Mouse (Mus musculus) midbrain, embryonic 16.5 days (tissue): ENCODE data around the gene Ehbp1. TPM values are rescaled to one million over a fixed set of nuclear protein-coding genes. Genes with fewer than 3 reads are reported as not detected.

Experiments
- ATAC-seq: fragments of 200-750 bp; cut with Nextera tagmentation; 2 replicates; pipeline ENCODE4 v1.8.0; 2017; ENCODE audit warnings: moderate TSS enrichment
- H3K27ac ChIP-seq: fragments of 300-500 bp; sonication (generic); 2 replicates; pipeline ENCODE4 v1.5.1; 2014; ENCODE audit warnings: mild to moderate bottlenecking, low read length, mixed read lengths
- H3K27me3 ChIP-seq: fragments of 300-500 bp; sonication (generic); 2 replicates; pipeline ENCODE4 v1.6.1; 2014; ENCODE audit warnings: low read depth, low read length, mixed read lengths; ENCODE audit not compliant: control insufficient read depth, insufficient read depth
- H3K36me3 ChIP-seq: fragments of 300-500 bp; sonication (generic); 2 replicates; pipeline ENCODE4 v1.6.1; 2014; ENCODE audit warnings: mild to moderate bottlenecking, low read length, moderate library complexity, mixed read lengths; ENCODE audit not compliant: control insufficient read depth, insufficient read depth
- H3K4me1 ChIP-seq: fragments of 300-500 bp; sonication (generic); 2 replicates; pipeline ENCODE4 v1.6.1; 2014; ENCODE audit warnings: mild to moderate bottlenecking, low read length, mixed read lengths; ENCODE audit not compliant: control insufficient read depth, insufficient read depth
- H3K4me2 ChIP-seq: fragments of 300-500 bp; sonication (generic); 2 replicates; pipeline ENCODE4 v1.6.1; 2014; ENCODE audit warnings: mild to moderate bottlenecking, low read length, mixed read lengths
- H3K4me3 ChIP-seq: fragments of 300-500 bp; sonication (generic); 2 replicates; pipeline ENCODE4 v1.5.1; 2014; ENCODE audit warnings: low read depth, mild to moderate bottlenecking, low read length, moderate library complexity, mixed read lengths
- H3K9ac ChIP-seq: fragments of 300-500 bp; sonication (generic); 2 replicates; pipeline ENCODE4 v1.6.1; 2014; ENCODE audit warnings: low read depth, low read length, mixed read lengths
- H3K9me3 ChIP-seq: fragments of 300-500 bp; sonication (generic); replicated peaks from 2 replicates; pipeline ENCODE4 v1.6.1; 2014; ENCODE audit warnings: mild to moderate bottlenecking, low read length, mixed read lengths; ENCODE audit not compliant: control insufficient read depth, poor library complexity, severe bottlenecking
- WGBS: fragments of 180-500 bp; shearing (Covaris S2); extraction: QIAGEN DNeasy Blood & Tissue Kit; methylation state at CpG from one replicate; pipeline ENCODE4 v1.1.7; 2014; 5-methylcytosine and 5-hydroxymethylcytosine counted together
- polyA plus RNA-seq: library from polyadenylated mRNA; unstranded; fragments of >200 nt; fragmentation: Nextera tagmentation; extraction: Ambion mirVana; gene quantifications from 2 replicates; pipeline ENCODE4 v1.2.1, GENCODE M21; 2015

Gene Ehbp1
- polyA plus RNA-seq, 1 experiment from 2014 or later: 23.3 TPM

DNA sequence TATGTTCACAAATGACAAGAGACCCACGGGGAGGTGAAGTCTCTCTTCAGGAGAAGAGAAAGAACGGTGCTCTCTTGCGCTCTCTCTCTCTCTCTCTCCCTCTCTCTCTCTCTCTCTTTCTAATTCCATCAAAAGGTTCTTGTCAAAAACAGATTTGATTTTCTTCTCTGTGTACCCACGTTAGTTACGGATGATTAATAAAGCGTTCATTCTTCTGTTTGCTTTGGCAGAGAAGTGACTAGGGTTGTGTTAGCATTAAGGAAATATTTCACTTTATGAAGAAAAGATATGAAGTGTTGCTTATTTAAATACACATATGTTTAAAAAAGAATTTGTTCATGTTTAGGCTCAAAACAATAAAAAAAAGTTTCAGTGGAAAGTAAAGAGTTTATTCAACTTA lies 143.7 kb downstream of the Ehbp1 start:
- H3K9me3 ChIP-seq: no peaks in the 10 kb centered on the region
- no peak overlapping the region for H3K4me2 ChIP-seq
- H3K27me3 ChIP-seq: no peaks in the 10 kb centered on the region
- 19% methylated on average over 6 of the region's 6 CpGs for WGBS
- ATAC-seq: no peak
- H3K4me1 ChIP-seq: 0 out of 2 replicates have a peak, but pooled peaks cover 7% of the 10 kb centered on the region
- H3K9ac ChIP-seq: no peak overlapping the region
- H3K27ac ChIP-seq: no peak overlapping the region
- no peaks in the 10 kb centered on the region for H3K36me3 ChIP-seq
- no peak overlapping the region for H3K4me3 ChIP-seq

GRCm38 (mm10) chr11:22197935-22198334 lies 144.2 kb downstream of the Ehbp1 start:
- Histone ChIP-seq H3K36me3 (no peaks in the 10 kb centered on the region), H3K27me3 (no peaks in the 10 kb centered on the region), H3K27ac (no peak overlapping the region), H3K9me3 (no peaks in the 10 kb centered on the region), H3K4me2 (no peak overlapping the region), H3K9ac (no peak overlapping the region), H3K4me3 (no peak overlapping the region), H3K4me1 (0 out of 2 replicates have a peak, but pooled peaks cover 7% of the 10 kb centered on the region)
- WGBS: 66% methylated on average over 6 of the region's 6 CpGs
- no peak for ATAC-seq

- H3K27ac ChIP-seq: no peak overlapping the region
- no peak overlapping the region for H3K4me2 ChIP-seq
- H3K36me3 ChIP-seq: no peaks in the 10 kb centered on the region
- 0 out of 2 replicates have a peak, but pooled peaks cover 7% of the 10 kb centered on the region for H3K4me1 ChIP-seq
- H3K4me3 ChIP-seq: no peak overlapping the region
- H3K9ac ChIP-seq: no peak overlapping the region
- ATAC-seq: no peak
- no peaks in the 10 kb centered on the region for H3K27me3 ChIP-seq
- H3K9me3 ChIP-seq: no peaks in the 10 kb centered on the region
- 79% methylated on average over 4 of the region's 4 CpGs for WGBS
Observed at GRCm38 (mm10) chr11:22196776-22197175, 145.3 kb downstream of the Ehbp1 start.

GRCm38 (mm10) chr11:22194607-22195006 lies 147.5 kb downstream of the Ehbp1 start:
- H3K4me1 ChIP-seq: 0 out of 2 replicates have a peak, but pooled peaks cover 6% of the 10 kb centered on the region
- no peaks in the 10 kb centered on the region for H3K9me3 ChIP-seq
- H3K27me3 ChIP-seq: no peaks in the 10 kb centered on the region
- H3K4me2 ChIP-seq: no peak overlapping the region
- ATAC-seq: no peak
- 84% methylated on average over 3 of the region's 3 CpGs for WGBS
- no peak overlapping the region for H3K9ac ChIP-seq
- H3K36me3 ChIP-seq: no peaks in the 10 kb centered on the region
- H3K4me3 ChIP-seq: no peak overlapping the region
- no peak overlapping the region for H3K27ac ChIP-seq

DNA sequence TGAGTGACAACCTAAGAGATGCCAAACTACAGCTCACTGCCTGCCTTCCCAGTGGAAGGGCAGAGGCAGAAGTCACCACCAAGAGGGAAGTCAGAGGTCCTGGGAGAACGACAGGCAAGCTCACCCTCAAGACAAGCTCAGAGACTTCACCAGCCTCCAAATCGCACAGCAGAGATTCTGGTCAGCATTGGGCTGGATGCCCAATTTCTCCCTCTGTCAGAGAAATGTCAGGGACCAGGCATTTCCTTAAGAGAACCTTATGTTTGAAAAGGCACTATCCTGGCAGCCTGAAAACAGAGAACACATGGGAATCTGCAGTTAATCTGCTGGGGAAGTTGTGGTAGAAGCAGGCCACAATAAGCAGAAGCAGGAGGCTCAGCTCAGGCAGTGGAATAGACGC lies 151.5 kb downstream of the Ehbp1 start:
- WGBS: 73% methylated on average over 3 of the region's 3 CpGs
- Histone ChIP-seq H3K27me3 (no peaks in the 10 kb centered on the region), H3K4me2 (no peak overlapping the region), H3K4me1 (no peaks in the 10 kb centered on the region), H3K27ac (no peak overlapping the region), H3K4me3 (no peak overlapping the region), H3K9ac (no peak overlapping the region), H3K36me3 (no peaks in the 10 kb centered on the region), H3K9me3 (no peaks in the 10 kb centered on the region)
- no peak for ATAC-seq

GRCm38 (mm10) chr11:22189970-22190369 lies 152.1 kb downstream of the Ehbp1 start:
- Histone ChIP-seq H3K4me1 (no peaks in the 10 kb centered on the region), H3K4me3 (no peak overlapping the region), H3K27me3 (no peaks in the 10 kb centered on the region), H3K36me3 (no peaks in the 10 kb centered on the region), H3K4me2 (no peak overlapping the region), H3K9ac (no peak overlapping the region), H3K9me3 (no peaks in the 10 kb centered on the region), H3K27ac (no peak overlapping the region)
- 86% methylated on average over 3 of the region's 3 CpGs for WGBS
- no peak for ATAC-seq

DNA sequence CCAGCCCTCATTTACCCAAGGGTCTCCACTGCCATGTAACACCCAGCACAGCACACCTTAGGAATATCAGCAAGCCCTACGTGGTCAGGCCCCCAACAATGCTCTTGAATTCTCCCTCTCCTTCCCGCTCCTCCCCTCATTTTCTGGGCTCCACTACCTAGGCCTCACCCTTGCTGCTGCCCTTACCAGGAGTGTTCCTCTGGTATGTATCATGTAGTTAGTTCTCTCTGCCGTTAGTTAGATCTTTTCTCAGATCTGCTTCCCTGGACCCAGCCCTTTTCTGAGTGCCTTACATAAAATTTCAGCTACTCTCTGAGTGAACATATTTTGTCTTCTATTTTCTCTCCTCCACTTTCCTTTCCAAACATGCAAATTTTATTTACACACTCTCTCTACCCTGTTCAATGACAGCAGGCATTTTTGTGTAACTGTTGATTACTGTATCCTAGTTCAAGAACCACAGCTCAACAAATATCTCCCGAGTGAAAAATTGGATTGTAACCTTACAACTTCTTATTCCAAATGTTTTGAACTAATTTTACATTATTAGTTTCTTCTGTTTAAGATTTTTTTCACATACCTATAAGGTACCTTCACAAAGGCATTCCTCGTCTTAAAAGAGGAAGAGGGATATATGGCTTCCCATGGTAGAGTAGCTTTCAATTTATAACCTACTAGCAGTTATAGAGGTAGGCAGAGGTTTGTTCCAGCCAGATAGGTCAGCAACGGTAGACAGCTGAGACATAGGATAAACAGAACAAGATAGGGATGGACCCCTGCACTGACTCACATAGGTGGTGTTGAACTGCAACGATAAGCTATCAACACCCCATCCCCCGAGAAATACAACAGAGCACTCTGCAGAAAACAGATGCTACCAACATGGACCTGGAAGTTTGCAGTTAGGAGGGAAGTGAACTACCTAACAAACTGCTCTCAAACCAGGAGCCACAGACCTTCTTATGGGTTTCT lies 160.3 kb downstream of the Ehbp1 start:
- no peak overlapping the region for H3K9ac ChIP-seq
- no peak overlapping the region for H3K4me3 ChIP-seq
- no peaks in the 10 kb centered on the region for H3K4me1 ChIP-seq
- no peaks in the 10 kb centered on the region for H3K9me3 ChIP-seq
- no peak for ATAC-seq
- H3K36me3 ChIP-seq: no peaks in the 10 kb centered on the region
- 95% methylated on average over 8 of the region's 8 CpGs for WGBS
- no peak overlapping the region for H3K4me2 ChIP-seq
- no peaks in the 10 kb centered on the region for H3K27me3 ChIP-seq
- no peak overlapping the region for H3K27ac ChIP-seq

DNA sequence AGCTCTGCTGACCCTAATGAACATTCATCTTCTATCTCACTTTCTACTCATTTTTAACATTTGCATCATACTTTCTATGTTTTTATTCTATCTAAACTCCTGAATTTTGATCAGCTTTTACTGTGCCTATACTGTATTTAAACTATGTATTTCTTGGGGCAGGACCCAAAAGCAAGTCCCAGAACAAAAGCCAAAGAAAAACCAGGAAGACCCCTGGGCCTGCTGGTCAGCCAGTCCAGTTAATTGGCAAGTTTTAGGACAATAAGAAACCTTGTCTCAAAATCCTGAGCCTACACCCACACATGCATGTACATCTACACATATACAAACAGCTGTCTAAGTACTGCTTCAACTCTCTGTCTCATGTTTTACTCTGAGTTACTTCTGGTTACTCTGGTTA lies 161.9 kb downstream of the Ehbp1 start:
- H3K9ac ChIP-seq: no peak overlapping the region
- ATAC-seq: no peak

GRCm38 (mm10) chr11:22178569-22178968 lies 163.5 kb downstream of the Ehbp1 start:
- 96% methylated on average over 1 of the region's 1 CpGs for WGBS
- no peak overlapping the region for H3K27ac ChIP-seq
- no peak overlapping the region for H3K4me2 ChIP-seq
- H3K4me1 ChIP-seq: no peaks in the 10 kb centered on the region; the same call in 1 of the 2 replicates
- no peak overlapping the region for H3K4me3 ChIP-seq
- no peaks in the 10 kb centered on the region for H3K36me3 ChIP-seq
- ATAC-seq: no peak
- no peaks in the 10 kb centered on the region for H3K9me3 ChIP-seq
- no peak overlapping the region for H3K9ac ChIP-seq
- no peaks in the 10 kb centered on the region for H3K27me3 ChIP-seq

More for the DNA sequence above, 161.9 kb downstream of the Ehbp1 start:
- Histone ChIP-seq H3K9me3 (no peaks in the 10 kb centered on the region), H3K27ac (no peak overlapping the region), H3K27me3 (no peaks in the 10 kb centered on the region), H3K4me2 (no peak overlapping the region), H3K4me1 (no peaks in the 10 kb centered on the region), H3K4me3 (no peak overlapping the region), H3K36me3 (no peaks in the 10 kb centered on the region)
